Mouse (Mus musculus) ES-E14 (cell line): Measurements from ENCODE around the gene Aarsd1. TPM values are rescaled to one million over a fixed set of nuclear protein-coding genes. Genes with fewer than 3 reads are reported as not detected.

Experiments used
- DNase-seq: peaks from one replicate; pipeline ENCODE4 v3.0.0-alpha.2; 2013; ENCODE audit warnings: low read depth, low spot score
- H3K27ac ChIP-seq: 2 replicates; pipeline ENCODE4 v1.5.1; 2012; ENCODE audit warnings: low read depth, mild to moderate bottlenecking, low read length, moderate library complexity, mixed read lengths; ENCODE audit not compliant: poor library complexity, insufficient read depth, severe bottlenecking
- H3K36me3 ChIP-seq: 2 replicates; pipeline ENCODE4 v1.6.1; 2012; ENCODE audit warnings: mild to moderate bottlenecking, low read length, moderate library complexity, mixed read lengths; ENCODE audit not compliant: control insufficient read depth, poor library complexity, insufficient read depth, severe bottlenecking
- H3K4me1 ChIP-seq, 2 experiments: fragments of 150-350 bp in 1 of 2; sonication (generic) in 1 of 2; 2 replicates each; pipeline ENCODE4 v1.6.1; 2012; ENCODE audit warnings: low read length in 2 of 2, mild to moderate bottlenecking in 1 of 2, mixed read lengths in 1 of 2; ENCODE audit not compliant: control insufficient read depth in 2 of 2, insufficient read depth in 2 of 2, poor library complexity in 1 of 2
- H3K4me3 ChIP-seq, 2 experiments: fragments of 150-350 bp in 1 of 2; sonication (generic) in 1 of 2; 2 replicates each; pipeline ENCODE4 v1.5.1; 2012; ENCODE audit warnings: low read length in 2 of 2, low read depth in 1 of 2, mild to moderate bottlenecking in 1 of 2, mixed read lengths in 1 of 2; ENCODE audit not compliant: insufficient read depth in 1 of 2, poor library complexity in 1 of 2, severe bottlenecking in 1 of 2
- H3K9ac ChIP-seq: 2 replicates; pipeline ENCODE4 v1.6.1; 2012; ENCODE audit warnings: low read depth, mild to moderate bottlenecking, low read length, mixed read lengths; ENCODE audit not compliant: poor library complexity, insufficient read depth, severe bottlenecking
- H3K9me3 ChIP-seq: fragments of 150-350 bp; sonication (generic); 2 replicates; pipeline ENCODE4 v1.6.1; 2012; ENCODE audit warnings: low read depth, mild to moderate bottlenecking, low read length; ENCODE audit not compliant: control insufficient read depth, insufficient read depth
- CHD2 ChIP-seq: IDR thresholded peaks from 2 replicates; pipeline ENCODE4 v1.6.1; 2014; ENCODE audit warnings: mild to moderate bottlenecking, low read depth, low read length, inconsistent platforms
- HCFC1 ChIP-seq: IDR thresholded peaks from 2 replicates; pipeline ENCODE4 v1.6.1; 2012; ENCODE audit warnings: low read length, inconsistent platforms, borderline replicate concordance; ENCODE audit not compliant: insufficient read depth
- MAFK ChIP-seq: IDR thresholded peaks from 2 replicates; pipeline ENCODE4 v1.6.1; 2014; ENCODE audit warnings: mild to moderate bottlenecking, low read depth, low read length, inconsistent platforms; ENCODE audit not compliant: insufficient read depth
- ZC3H11A ChIP-seq: IDR thresholded peaks from 2 replicates; pipeline ENCODE4 v1.6.1; 2012; ENCODE audit warnings: low read depth, mild to moderate bottlenecking, inconsistent platforms, low read length, borderline replicate concordance
- ZNF384 ChIP-seq: IDR thresholded peaks from 2 replicates; pipeline ENCODE4 v1.6.1; 2012; ENCODE audit warnings: low read depth, low read length, inconsistent platforms
- in situ Hi-C, 2 experiments: fragments of 600-800 bp; cut with MboI; formaldehyde crosslinking; loops; one replicate each; pipeline ENCODE4 v1.15.1; 2025; ENCODE audit warnings: low sequenced_read_pairs in 2 of 2, inconsistent platforms in 1 of 2; ENCODE audit not compliant: unreplicated experiment in 2 of 2
- total RNA-seq: library from RNA; depleted of rRNA; stranded (reverse); fragments of 300-350 nt; gene quantifications from 2 replicates; pipeline ENCODE4 v1.2.3, GENCODE M21; 2012

The Aarsd1 gene
- total RNA-seq, 1 experiment, result 73.2 TPM

GRCm38 (mm10) chr11:101464211-101465100, 47.0 kb upstream of the Aarsd1 start, which contains the start of gene Rnd2:
Rnd2 (plus strand) TSS chr11:101464999.
- peaks cover 23% of the 10 kb centered on the region for H3K36me3 ChIP-seq
- DNase-seq, result no peak
- H3K9ac ChIP-seq, result peak within 1 kb of the TSS; percentile 74
- peak within 1 kb of the TSS; percentile 77 to 79 for H3K4me3 ChIP-seq
- peak within 1 kb of the TSS; percentile 82 for H3K27ac ChIP-seq
- H3K4me1 ChIP-seq, result peaks cover 7 to 32% of the 10 kb centered on the region in 2 experiments; a peak in 3 of 4 replicates
- in situ Hi-C loops, result no loop called here
- no peaks in the 10 kb centered on the region for H3K9me3 ChIP-seq
- no peak for TF ChIP-seq HCFC1
- TF ChIP-seq MAFK, result 0 out of 2 replicates have a peak, but pooled peaks have one; percentile 42

GRCm38 (mm10) chr11:101462583-101463440, 45.4 kb upstream of the Aarsd1 start:
- in situ Hi-C loops, result no loop called here
- no peak for DNase-seq
- Histone ChIP-seq H3K9ac (no peak overlapping the region), H3K4me1 (peaks cover 11 to 41% of the 10 kb centered on the region in 2 experiments; a peak in 3 of 4 replicates), H3K36me3 (peaks cover 23% of the 10 kb centered on the region), H3K9me3 (no peaks in the 10 kb centered on the region), H3K4me3 (no peak overlapping the region), H3K27ac (no peak overlapping the region)
- TF ChIP-seq HCFC1, result no peak
- no peak for TF ChIP-seq ZNF384
- TF ChIP-seq CHD2, result no peak
- TF ChIP-seq MAFK, result no peak
- TF ChIP-seq ZC3H11A, result no peak

- H3K27ac ChIP-seq, result no peak overlapping the region
- in situ Hi-C loops, result no loop called here
- H3K4me3 ChIP-seq, result no peak overlapping the region
- peaks cover 11 to 41% of the 10 kb centered on the region in 2 experiments; a peak in 3 of 4 replicates for H3K4me1 ChIP-seq
- no peaks in the 10 kb centered on the region for H3K9me3 ChIP-seq
- DNase-seq, result no peak
- H3K36me3 ChIP-seq, result peaks cover 23% of the 10 kb centered on the region
- no peak overlapping the region for H3K9ac ChIP-seq
- TF ChIP-seq CHD2 (no peak), MAFK (no peak), HCFC1 (no peak), ZNF384 (no peak), ZC3H11A (no peak)
Observed at GRCm38 (mm10) chr11:101462141-101462540, 44.7 kb upstream of the Aarsd1 start.

GRCm38 (mm10) chr11:101460321-101460720, 42.9 kb upstream of the Aarsd1 start:
- Histone ChIP-seq H3K9me3 (no peaks in the 10 kb centered on the region), H3K4me1 (peaks cover 9 to 39% of the 10 kb centered on the region in 2 experiments; a peak in 3 of 4 replicates), H3K36me3 (peaks cover 23% of the 10 kb centered on the region), H3K9ac (no peak overlapping the region), H3K4me3 (peak overlapping the region; percentile 5 to 6; a peak in 1 of 4 replicates), H3K27ac (no peak overlapping the region)
- no peak for DNase-seq
- no peak for TF ChIP-seq CHD2
- TF ChIP-seq ZC3H11A, result no peak
- TF ChIP-seq ZNF384, result no peak
- TF ChIP-seq HCFC1, result no peak
- in situ Hi-C loops, result no loop called here
